Mouse (Mus musculus) granulocyte monocyte progenitor cell, adult 5-6 weeks (primary cell): ENCODE results near the gene Hephl1. TPM values are rescaled to one million over a fixed set of nuclear protein-coding genes. Genes with fewer than 3 reads are reported as not detected.

Source experiments
- ATAC-seq: replicated peaks from 2 replicates; pipeline ENCODE4 v1.8.0; 2016; ENCODE audit warnings: mild to moderate bottlenecking, moderate TSS enrichment, inconsistent platforms; ENCODE audit not compliant: poor library complexity, severe bottlenecking
- total RNA-seq, 2 experiments: library from RNA; stranded (forward) in 1 of 2; stranded (reverse) in 1 of 2; fragments of 200-712, 200-1000 nt in 1 of 2; fragments of >200 nt in 1 of 2; fragmentation: Nextera tagmentation in 1 of 2; gene quantifications; 2 replicates each; pipeline ENCODE4 v1.2.3; 2014 to 2017

The Hephl1 gene
- total RNA-seq, 2 experiments from 2014 or later, result not detected

DNA sequence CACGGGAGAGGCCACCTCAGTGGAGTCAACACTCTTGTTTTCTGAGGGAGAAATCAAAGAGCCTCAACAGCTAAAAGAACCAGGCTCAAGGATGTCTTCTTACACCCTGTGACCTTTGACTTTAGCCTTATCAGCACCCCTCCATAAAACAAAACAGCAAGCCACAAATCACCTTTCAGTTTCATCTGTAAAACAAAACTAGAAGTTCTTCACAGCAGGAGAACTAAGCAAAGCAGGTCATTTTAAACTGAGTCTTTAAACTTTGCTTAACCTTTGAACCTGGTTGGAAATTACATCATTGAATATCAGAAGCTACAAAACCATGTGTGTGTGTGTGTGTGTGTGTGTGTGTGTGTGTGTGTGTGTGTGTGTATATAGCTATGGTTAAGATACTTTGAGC, 47.7 kb downstream of the Hephl1 start:
- ATAC-seq, result no peak

DNA sequence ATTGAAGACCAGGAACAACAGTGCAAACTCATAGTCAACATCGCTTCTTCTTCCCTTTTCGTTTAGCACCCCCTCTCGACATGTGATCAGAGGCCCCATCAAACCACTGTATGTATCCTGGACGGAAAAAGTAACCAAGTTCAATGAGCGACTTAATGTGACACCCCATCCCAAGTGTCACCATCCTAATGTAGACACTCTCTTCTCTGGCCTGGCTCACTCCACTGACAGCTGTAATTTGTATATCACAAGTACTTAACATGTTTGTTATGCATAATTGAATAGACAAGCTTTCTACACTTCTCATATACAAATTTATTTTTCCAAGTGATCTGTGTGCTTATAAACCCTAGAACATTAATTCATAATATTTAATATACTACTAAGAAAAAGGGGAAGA, 51.1 kb downstream of the Hephl1 start:
- no peak for ATAC-seq

DNA sequence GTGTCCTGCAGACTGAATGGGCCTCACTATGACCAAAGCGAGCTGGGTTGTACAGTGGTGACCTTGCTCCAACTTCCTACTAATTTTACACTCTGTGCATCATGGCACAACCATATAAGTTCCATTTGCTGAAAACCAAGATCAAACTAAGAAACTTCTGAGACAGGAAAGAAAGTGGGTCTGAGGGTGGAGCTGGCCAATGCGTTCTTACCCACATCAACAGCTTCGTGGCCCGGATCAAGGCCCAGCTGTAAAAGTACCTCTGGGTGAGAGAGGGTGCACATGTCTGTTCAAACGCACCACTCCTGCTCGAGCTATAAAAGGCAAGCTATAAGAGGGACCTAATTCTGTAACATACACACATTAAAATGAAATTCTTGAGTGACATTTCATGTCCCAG, 51.9 kb downstream of the Hephl1 start:
- ATAC-seq, result no peak

DNA sequence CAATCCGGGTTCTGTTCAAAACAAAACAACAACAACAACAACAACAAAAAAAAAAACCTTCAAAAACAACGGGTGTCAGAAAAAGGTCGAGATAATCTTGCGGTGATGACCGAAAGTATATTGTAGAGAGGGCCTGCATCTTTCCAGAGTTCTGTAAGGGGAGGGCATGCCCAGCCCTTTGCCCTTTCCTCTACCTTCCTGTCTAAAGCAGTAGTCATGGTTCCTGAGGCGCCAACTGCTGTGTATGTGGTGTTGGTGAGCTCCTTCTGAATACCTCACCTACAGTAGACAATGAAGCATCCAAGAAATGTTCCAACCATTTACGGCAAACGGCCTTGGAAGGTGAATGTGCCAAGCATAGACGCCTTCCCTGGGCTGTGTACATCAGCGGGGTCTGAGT, 66.2 kb downstream of the Hephl1 start:
- ATAC-seq, result no peak

DNA sequence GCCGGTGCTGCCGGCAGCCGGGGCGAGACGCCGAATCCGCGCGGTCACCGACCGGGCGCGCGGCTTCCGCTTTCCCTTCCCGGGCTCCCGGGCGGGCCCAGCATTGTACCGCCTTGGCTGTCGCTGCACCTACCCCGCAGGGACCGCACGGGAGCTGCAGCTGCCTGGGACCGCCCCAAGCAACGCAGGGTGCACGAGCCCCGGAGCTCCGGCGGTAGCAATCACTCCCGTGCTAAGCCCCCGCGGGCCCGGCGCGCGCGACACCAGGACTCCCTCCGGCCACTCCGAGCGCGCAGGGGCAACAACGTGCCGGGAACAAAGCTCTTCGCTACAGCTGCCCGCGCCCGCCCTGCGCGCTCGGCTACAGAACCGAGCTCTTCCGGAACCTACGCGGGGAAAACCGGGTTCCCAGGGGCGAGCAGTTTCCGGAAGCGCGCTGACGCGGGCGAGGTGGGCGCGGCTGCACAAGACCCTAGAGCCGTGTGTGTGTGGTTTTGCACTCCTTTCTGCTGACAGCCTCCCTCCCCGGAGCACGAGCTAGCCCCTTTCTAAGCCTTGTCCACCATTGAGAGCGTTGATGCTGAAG, 66.7 kb downstream of the Hephl1 start, which contains the start of gene Panx1:
Gene Panx1, minus strand, starts transcription at position 395 of the 586 bp plus-strand sequence.
- ATAC-seq, result peak; percentile 78

DNA sequence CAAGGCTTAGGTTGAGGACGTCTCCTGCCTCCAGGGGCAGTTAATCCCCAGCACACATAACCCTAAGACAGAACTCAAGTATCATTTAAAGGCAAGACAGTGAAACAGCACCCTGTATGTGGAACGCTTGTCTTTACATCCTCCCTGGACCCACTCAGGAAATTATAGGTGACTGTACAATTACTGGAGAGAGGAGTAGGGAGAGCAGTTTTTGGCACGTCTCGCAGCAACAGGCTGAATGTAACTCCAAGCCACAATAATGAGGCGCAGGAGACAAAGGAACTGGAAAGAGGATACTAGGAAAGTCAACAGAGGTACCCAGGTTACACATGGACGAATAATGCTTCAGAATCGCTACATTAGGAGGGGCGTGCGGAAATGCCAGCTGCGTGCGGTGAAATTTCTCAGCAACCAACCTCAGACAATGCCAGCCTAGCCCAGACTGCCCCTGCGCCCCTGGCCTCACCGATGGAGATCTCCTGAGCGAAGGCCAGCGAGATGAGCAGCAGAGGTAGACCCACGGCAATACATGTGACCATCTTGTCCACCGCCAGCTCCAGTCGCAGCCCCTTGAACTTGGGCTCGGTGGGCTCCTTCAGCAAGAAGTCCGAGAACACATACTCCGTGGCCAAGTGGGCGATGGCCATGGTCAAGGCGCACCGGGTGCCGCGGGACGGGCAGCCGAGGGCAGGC, 67.4 kb downstream of the Hephl1 start:
- ATAC-seq, result peak; percentile 17

DNA sequence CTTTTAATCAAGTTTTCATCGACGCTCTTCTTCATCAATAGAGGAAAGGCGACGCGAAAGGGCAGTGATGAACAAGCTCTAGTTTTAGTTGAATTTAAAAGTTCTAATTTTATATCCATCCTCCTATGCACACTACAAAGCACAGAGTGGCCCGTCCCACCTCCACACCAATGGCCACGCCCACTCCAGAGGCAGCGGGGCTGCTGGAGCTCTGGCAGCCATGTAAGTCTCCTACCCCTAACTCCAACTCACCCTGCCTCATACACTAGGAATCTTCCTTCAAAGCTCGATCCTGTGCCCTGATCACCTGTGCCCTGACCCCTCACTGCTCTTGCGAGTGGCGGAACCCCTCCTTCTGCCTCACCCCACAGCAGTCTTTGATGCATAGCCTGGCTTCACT, 70.4 kb downstream of the Hephl1 start:
- ATAC-seq, result no peak

DNA sequence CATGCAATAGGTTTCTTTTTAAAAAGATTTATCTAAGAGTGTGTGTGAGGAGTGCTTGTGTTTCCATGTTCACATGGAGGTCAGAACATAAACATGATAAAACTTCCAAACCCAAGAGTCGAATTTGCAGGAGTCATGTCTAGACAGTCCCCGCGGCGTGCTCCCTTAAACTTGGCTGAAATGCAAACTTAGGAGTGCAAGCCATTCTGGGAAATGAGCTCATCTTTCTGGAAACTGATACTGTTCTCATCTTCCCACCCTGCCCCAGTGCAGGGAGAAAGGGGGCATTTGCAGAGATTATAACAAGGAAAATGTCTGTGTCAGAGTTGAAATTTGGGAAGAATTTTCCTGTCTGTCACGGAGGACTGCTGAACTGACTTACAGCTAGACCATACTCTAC, 72.1 kb downstream of the Hephl1 start:
- no peak for ATAC-seq

DNA sequence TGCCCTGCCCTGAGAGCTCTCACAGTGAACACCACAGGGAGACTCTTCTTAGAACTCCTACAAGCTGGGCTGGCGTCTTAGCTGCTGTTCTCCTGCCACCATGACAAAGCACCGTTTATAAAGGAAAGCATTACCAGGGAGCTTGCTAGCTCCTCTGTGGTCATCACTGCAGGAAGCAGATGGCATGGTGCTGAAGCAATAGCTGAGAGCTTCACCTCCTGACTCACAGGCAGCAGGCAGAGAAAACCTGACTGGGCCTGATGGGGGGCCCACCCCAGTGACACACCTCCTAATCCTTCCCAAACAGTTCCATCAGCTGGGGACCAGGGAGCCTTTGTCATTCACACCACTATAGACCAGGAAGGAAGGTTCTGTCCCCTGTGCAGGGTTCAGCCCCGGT, 74.2 kb downstream of the Hephl1 start:
- ATAC-seq, result peak; percentile 92

DNA sequence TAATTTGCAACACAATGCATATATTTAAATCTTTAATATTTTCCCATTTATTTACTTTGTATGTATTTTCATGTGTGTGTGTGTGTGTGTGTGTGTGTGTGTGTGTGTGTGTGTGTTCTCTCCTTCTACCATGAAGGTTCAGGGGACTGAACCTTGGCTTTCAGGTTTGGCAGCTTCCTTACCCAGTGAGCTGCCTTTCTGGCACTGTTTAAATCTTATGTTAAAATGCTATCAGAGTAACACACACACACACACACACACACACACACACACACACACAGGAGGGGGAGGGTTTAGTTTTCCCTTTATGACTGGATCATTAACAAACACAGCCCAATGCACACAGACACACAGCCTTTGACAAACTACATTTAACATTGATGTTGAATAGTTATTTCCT, 74.7 kb downstream of the Hephl1 start:
- ATAC-seq, result peak; percentile 7; the same call in 1 of the 2 replicates

DNA sequence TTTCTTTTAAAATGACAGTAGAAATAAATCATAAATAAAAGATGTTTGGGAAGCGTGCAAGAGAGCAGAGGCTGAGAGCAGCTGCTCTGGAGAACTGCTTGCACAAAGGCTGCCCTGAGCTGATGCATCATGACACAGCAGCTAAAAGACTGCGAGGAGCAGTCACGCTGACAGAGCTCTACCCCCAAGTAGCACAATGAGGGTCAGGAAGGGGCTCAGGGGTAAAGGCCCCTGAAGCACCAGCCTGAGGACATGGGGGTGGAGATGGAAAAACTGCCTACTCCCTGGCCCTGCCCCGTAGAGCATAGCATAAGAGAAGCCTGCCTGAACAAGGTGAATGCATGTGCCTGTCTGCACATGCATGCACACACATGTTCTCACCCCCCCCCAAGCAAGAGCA, 75.1 kb downstream of the Hephl1 start:
- ATAC-seq, result 0 out of 2 replicates have a peak, but pooled peaks have one; percentile 4

DNA sequence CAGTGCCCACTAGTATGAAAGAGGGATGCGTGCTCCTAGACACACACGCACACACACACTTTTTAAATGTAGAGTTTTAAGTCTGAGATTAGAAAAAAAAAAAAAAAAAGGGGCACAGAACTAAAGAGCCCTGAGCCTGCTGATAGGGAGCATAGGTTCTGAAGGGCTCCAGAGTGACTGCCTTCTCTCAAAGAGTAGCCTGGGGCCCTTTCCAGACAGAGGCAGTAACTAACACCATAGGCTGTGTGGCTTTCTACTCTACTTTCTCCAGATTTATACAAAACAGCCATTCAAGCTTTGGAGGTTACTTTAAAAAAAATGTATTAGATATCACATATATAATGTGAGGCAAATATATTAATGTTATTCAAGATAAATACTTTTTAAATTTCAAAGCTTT, 75.5 kb downstream of the Hephl1 start:
- ATAC-seq, result no peak

DNA sequence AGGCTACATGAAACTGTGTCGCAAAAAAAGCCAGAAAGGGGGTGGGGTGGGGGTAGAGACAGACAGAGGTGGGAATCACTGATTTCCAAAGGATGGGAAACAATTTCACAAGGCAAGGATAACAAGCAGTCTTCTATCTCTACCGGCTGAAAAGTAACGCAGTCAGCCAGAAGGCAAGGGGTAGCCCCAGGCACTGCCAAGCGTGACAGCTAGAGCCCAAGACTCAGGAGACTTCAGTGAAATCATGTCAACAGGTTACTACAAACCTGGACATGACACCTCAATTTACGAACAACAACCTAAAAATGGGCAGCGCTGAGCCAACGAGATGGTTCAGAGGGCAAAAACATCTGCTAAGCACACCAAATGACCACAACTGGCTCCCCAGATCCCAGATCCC, 75.9 kb downstream of the Hephl1 start:
- ATAC-seq, result no peak

DNA sequence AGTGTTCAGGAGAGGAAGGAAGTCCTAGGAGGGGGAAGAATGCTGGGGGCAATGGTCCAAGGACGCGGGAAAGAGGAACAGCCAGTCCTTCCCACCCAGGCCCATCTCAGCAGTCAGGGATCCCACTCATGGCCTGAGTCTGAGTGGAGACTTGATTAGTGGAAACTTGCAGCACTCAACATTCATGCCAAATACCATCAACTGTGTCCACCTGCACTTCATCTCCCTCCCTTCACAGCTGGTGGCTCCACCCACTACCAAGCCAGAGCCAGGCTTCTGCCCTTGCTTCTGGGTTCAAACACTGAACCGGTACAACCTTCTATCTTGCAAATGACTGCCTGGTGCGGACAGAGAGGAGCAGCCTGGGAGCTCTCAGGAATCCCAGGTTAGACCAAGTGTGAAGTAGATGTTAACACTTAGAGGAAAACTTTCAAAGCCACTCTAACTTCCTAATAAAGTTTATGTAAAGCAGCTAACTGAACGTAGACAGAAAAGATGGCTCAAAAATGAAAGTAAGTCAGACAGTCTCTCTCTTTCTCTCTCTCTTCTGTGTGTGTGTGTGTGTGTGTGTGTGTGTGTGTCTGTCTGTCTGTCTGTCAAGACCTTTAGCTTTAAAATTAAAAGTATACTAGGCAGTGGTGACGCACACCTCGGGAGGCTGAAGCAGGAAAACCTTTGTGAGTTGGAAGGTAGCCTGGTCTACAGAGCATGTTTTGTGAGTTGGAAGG, 77.2 kb downstream of the Hephl1 start:
- peak; percentile 44 for ATAC-seq

DNA sequence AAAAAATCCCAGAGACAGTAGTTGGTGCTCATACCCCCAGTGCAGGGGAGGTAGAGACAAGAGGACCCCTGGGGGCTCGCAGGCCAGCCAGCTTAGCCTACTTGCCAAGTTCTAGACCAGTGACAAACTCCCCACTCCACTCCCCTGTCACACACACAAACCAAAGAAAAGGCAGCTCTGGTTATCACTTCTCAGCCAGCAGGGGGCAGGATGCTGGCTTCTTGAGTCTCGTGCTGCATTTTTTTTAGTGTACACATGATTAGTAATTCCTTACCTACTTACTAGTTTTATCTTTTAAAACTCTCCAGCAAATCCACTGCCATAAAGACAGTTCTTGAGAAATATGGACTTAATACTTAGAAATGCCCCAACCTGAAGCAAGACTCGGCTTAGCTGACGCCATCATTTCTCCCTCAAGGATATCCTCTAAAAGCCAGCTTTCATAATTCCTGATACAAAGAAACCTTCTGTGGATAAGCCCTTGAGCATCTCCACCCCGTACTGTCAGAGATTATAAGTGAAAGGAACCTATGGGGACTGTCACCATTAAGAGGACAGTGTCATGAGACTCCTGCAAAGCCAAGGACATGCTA, 78.2 kb downstream of the Hephl1 start:
- ATAC-seq, result no peak; the same call in 1 of the 2 replicates

DNA sequence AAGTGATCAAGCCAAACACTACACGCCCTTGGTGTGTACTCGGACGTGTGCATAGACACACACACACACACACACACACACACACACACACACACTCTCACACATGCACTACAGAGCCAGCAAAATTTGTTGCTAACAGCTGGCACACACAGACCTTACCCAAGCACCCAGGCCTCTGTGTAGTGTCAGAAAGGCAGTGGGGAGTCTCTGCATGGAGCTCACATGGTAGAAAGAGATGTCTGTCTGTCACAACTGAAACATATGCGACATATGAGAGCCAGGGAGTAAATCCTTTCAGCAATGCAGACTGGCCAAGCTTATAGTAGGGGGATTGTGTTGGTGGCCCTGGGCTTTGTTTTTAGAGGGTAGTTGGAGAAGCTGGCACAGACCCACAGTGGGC, 79.1 kb downstream of the Hephl1 start:
- ATAC-seq, result no peak

DNA sequence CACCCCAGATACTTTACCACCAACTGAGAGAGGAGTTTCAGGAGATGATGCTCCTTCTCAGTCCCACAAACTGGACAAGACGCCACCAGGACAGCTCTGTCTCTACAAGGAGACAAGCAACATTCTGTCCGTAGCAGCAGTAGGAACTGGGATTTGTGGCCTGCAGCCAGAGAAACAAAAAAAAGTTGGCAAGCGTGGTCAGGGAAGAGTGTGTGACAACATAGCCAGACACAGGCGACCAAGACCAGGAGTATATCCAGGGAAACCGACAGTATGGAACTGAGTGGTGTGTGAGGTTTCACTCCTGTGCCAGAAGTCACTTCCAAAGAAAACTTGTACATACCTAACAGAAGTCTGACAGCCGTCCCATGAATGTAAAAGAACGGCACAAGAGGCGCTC, 81.1 kb downstream of the Hephl1 start:
- ATAC-seq, result no peak

DNA sequence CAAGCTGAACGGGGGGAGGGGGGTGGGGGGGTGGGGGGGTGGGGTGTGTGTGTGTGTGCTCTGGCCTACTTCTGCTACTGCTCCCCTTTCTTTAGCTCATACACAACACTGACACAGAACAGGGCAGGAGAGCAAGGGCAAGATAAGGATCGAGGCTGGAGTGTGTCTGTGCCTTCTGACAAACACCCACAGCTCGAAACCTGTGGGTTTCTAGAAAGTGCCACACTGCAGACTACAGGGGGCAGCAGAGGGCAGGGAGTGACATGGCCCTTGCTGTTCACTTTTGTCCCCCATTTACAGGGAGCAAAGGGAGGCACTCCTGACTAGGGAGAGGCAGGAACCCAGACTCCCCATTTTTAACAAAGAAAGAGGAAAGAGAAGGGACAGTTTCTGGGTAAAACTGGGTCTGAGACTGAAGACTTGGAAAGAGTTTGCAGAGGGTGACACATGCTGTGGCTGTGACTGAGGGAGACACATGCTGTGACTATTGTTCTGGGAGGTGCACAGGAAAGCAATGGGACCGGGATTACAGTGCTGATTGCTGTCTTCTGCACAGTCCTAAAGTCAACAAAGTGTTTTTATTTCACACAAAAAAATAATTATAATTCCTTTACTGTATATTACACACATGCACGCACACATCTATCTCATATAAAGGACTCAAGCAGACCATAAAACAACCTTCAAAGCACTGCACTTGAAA, 82.7 kb downstream of the Hephl1 start:
- peak; percentile 80 for ATAC-seq

DNA sequence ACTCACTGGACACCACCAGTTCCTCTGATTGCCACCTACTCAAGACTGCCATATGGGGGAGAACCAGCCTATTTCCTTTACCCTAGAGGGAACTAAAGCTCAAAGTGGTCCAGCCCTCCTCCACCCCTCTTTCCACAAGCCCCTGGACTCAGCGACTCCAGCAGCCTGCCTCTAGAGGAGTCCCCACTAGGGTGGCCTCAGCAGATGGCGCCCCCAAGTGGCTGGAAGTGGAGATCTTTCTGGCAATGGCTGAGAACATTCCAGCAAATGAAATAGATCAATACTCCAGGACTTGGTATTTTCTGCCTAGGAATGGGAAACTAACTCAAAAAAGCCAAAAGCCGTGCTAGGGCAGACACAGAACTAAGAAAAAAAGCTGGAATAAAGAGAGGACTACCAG, 84.2 kb downstream of the Hephl1 start:
- ATAC-seq, result peak; percentile 57

DNA sequence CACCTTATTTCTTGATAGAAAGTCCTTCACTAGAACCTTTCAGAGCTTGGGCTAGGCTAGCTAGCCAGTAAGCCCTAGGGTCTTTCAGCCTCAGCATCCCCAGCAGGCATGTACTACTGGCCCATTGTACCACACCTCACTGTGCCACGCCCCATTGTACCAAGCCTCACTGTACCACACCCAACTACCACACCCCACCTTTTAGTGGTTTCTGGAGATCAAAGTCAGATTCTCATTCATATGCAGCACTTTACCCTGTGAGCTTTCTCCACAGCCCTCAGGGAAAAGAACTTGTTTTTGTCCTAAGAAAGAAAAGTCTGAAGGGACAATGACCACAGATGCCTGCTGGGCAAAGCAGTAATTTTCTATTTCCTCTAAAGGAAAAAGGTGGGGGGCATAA, 88.9 kb downstream of the Hephl1 start:
- ATAC-seq, result no peak

DNA sequence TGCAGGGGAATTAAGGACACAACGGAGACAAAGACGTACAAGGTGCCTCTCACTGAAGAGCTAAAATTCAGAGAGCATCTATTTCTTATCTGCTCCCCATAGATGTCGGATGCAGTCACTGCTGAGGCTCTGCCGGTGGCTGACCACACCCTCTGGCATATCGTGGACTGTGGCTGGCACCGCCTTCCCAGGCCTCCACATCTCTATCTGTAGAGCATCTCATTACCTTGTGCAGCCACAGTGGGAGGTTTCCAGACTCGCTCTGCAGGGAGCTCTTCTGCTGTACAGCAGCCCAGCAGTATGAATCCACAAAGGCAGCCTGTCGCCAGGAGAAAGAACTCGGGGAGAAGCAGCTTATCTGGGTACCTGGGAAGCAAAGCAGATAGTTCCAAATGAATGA, 90.8 kb downstream of the Hephl1 start:
- ATAC-seq, result no peak
